Mouse (Mus musculus) gonadal fat pad, adult 2 months (tissue): Measurements from ENCODE around the gene Mxra8. TPM values are rescaled to one million over a fixed set of nuclear protein-coding genes. Genes with fewer than 3 reads are reported as not detected.
A peak's percentile ranks its signal among the peaks of the same experiment; 100 is the strongest.

Experiments used
- DNase-seq: peaks from one replicate; pipeline ENCODE4 v3.0.0-alpha.2; 2012; ENCODE audit warnings: low read depth
- polyA plus RNA-seq: library from polyadenylated mRNA; depleted of rRNA; stranded (reverse); fragments of >200 nt; gene quantifications from 2 replicates; pipeline ENCODE4 v1.2.3, GENCODE M21; 2012; rRNA removed

Mxra8 gene
- 156 and 190 TPM in 2 replicates for polyA plus RNA-seq

DNA sequence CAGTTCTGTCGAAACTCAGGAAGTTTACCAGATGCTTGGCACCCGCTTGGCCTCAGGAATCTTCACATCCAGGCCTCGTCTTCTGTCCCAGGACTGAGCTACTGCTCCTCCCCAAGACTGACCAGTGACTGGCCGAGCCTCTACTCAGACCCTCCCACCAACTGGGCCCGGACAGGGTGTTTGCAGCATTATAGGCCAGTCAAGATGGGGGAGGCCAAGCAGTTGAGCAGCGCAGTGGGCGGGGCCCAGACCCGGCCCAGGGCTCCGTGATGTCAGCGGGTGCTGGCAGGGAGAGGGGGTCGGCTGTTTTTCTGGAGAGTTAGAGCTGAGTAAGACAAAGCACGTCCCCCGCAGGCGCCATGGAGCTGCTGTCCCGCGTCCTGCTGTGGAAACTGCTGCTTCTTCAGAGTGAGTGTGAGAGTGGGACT lies at the start of gene Mxra8:
Gene Mxra8 (plus strand): TSS at position 198 of the 428 bp plus-strand sequence.
- DNase-seq: no peak

DNA sequence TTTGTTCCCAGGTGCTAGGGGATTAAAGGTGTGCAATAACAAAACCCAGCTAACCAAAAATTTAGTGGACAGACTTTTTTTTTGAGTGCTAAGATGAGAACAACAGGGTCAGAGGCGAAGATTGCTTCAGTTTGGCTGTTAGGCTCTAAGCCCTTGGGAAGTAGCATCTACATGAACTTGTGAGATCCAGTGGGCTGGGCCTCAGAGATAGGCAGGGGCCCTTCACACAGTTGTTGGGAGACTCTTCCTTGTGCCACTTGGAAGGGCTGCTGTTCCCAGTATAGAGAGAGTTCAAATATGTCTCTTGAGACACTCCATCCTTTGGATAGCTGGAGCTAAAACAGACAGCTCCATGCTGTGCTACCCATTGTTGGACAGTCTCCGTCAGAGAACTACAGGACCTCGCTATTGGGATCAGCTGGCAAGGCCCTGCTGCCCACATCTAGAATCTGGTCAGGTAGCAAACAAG lies 49.4 kb upstream of the Mxra8 start, which contains the start of gene Ankrd65:
Gene Ankrd65 (plus strand): TSS at position 419 of the 469 bp plus-strand sequence.
- no peak for DNase-seq

DNA sequence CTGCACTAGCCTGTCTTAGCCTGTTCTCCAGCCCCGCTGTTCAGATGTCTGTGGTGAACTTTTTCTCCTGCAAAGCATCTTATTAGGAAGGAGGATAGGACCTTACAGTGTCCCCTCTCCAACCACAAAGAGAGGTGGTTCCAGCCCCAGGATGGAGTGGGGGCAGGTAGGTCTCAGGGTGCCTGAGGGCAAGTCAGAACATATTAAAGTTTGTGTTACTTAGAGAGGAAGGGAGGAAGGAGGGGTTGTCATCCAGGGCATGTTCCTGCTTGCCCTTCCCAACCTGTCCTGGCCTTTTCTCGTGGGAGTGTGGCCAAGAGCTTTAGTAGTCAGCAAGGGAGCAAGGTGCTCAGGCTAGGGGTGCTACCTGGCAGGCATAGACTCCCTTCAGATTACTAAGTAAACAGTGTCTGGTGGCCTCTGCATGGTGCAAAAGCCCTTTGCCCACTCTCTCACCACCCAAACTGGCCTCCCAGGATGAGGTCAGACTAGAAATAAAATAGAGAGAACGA lies 48.8 kb upstream of the Mxra8 start:
- DNase-seq: peak; percentile 66

DNA sequence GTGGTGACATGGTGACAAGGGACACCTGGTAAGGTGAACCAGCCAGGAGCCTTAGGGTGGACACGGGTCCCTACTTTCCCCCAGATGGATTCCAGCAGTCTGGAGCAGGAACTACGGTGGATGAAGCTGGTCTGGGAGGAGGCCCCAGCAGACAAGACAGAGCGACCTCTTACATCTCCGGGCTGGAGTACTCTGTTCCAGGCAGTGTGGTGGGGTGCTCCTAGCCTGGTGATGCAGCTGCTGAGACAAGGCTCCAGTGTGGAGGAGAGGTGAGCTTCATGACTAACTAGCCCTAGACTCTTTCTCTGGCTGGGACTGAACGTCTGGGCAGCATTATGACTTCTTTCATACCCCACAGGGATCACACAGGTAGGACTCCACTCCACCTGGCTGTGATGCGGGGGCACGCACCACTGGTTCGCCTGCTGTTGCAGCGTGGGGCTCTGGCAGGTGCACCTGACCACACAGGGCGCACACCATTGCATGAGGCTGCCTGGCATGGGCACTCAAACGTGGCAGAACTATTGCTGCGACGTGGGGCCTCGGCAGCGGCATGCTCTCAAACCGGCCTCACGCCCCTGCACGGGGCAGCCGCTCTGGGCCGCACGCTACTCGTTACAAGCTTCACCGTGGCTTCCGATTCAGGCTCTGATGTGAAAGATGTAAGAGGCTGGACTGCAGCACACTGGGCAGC lies 48.1 kb upstream of the Mxra8 start:
- no peak for DNase-seq

DNA sequence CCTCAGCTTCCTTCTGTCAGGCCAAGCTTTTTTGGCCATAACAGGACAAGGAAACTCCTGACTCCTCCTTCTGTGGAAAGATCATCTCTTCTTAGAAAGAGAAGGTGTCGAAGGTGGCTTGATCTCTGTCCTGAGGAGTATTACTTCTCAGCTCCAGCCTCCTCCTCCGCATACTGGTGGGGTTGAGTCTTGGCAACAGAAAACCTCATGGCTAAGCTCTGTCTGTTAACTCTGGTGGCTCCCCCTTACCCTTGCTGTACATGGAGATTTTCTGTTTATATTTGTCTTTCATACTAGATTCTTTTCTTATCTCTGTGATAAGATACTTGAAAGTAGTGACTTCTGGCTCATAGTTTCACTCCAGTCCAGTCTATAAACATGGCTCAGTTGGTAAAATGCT lies 45.8 kb upstream of the Mxra8 start:
- no peak for DNase-seq

DNA sequence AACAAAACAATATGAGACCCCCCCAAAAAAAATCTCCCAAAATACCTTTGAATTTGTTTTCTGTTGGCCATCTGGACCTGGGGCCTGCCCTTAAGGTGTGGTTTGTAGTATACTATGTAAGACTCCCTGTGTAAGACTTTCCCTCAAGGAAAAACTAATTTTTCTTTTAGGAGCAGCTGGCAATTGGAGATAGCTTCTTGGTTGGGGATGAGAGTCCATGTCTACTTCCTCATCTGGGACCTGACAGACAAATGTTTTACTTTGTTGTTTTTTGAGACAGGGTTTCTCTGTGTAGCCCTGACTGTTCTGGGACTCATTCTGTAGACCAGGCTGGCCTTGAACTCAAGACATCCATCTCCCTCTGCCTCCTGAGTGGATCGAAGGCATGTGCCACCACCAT lies 37.4 kb upstream of the Mxra8 start:
- no peak for DNase-seq

DNA sequence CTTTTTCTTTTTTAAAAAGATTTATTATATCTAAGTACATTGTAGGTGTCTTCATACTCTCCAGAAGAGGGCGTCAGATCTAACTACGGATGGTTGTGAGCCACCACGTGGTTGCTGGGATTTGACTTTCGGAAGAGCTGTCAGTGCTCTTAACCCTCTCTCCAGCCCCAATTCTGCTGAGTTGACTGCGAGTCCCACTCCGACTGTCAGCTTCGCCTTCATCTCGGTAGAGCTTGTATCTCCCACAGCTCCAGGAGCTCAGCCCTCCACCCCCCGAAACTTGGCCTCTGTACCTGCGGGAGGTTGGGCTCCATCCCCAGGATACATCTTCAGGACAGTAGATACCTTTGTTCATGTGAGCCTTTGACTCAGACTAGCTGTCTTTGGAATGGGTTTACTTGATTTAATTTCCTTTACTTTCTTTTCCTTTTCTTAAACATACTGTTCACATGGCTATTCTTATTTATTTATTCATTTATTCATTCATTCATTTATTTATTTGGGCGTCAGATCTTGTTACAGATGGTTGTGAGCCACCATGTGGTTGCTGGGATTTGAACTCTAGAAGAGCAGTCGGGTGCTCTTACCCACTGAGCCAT lies 36.6 kb upstream of the Mxra8 start, which contains the start of gene Mrpl20:
Gene Mrpl20 (plus strand): TSS at position 138 of the 599 bp plus-strand sequence.
- DNase-seq: no peak

DNA sequence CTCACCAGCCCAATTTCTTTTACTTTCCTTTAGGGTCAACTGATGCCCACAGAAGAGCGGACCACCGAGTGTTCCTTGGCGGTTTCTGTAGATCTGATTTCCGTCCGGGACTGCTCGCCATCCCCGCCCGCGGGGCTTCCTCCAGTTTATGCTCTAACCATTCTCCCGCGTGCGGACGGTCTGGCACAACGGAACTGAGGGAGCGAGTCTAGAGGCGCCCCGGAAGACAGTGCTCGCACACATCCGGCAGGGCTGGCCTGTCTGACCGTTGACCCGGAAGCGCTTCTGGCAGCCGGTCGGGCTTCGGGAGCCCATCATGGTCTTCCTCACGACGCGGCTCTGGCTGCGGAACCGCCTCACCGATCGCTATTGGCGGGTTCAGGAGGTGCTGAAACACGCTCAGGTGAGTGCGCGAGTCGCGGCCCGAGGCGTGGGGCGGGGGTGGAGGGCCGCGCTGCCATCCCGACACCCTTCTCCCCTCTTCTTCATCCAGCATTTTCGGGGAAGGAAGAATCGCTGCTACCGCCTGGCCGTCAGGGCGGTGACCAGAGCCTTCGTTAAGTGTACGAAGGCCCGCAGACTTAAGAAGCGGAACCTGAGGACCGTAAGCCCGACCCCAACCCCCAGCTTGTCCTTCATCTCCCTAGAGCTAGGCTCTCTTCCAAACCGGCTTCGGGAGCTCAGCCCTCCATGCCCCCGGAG lies 36.0 kb upstream of the Mxra8 start:
- DNase-seq: no peak

DNA sequence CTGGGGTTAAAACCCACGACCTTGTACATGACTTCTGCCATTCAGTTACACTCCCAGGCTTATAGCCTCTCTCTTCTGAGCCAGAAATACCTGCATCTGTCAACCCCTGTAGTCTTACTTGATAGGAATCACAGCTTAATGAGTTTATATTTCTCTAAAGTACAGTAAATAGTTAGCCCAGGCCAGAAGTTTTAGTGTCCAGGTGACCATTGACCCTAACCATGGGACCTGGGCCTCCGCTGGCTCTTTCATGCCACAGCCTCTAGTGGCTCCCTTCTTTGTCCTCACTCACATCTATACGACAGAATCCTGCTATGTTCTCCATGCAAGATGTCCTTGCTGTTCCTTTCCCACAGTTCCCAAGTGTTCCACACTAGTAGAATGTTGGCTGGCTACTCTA lies 31.6 kb upstream of the Mxra8 start:
- DNase-seq: no peak

DNA sequence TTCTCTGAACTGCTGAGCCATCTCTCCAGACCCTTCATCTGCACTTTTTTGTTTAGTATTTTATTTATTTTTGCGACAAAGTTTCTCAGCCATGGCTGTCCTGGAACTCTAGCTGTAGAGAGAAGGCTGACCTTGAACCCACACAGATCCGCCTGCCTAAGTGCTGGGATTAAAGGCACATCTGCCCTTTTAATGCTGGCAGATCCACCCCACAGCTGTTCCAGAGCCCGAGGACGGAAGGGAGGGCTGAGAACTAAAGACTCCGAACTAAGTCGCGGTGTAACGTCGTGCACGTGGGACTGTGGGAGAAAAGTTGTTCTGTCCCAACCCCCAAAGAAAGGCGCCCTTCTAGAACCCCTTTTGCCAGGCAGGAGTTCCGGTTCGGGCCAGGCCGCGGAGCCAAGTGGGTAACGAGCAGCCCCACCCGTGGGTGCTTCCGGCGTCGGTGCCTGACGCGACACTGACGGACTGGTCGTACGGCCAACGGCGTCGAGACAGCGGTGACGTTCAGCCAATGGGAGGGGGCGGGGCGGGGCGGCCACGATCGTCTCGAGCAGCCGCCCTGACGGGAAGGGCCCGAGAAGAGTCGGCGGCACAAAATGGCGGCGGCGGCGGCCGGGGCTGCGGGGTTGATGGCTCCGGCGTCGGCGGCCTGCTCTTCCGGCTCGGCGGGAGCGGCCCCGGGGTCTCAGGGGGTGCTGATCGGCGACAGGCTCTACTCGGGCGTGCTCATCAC lies 27.4 kb upstream of the Mxra8 start, which contains the start of gene Ccnl2:
Gene Ccnl2 (plus strand): TSS at position 561 of the 736 bp plus-strand sequence.
- peak; percentile 49 for DNase-seq

DNA sequence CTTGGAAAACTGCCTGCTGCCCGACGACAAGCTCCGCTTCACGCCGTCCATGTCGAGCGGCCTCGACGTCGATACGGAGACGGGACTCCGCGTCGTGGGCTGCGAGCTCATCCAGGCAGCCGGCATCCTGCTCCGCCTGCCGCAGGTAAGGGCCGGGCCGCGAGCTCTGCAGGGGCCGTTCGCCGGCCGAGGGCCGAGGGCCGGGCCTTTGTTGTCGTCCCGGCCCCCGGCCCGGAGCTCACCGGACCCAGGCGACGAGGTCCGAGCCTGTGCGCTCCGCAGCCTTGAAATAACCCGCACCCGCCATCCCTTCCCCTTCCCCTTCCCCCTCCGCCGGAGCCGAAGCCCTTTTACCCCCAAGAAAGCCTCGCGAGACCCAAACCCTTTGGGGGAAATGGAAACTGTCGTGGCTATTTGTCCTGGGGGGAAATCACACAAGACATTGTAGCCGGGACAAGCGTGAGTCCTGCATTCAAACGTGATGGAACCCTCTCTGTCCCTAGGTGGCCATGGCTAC lies 26.8 kb upstream of the Mxra8 start:
- DNase-seq: no peak

DNA sequence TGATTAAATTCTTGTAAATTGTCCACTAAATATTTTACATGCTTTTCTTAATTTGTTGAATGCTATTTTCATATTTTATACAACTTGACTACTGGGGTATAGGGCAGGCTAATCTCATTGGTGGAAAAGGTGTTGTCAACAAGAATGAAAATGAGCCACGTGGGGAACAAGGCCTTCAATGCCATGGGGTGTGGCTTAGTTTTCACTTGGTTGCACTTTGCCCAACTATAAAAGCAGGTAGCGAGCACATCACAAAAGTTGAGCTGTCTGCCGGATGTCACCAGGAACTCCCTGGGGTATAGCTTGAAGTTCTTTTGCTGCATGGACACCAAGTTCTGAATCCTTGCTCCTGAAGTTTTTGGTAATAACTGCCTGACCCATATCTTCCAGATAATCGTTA lies 21.9 kb upstream of the Mxra8 start:
- no peak for DNase-seq

DNA sequence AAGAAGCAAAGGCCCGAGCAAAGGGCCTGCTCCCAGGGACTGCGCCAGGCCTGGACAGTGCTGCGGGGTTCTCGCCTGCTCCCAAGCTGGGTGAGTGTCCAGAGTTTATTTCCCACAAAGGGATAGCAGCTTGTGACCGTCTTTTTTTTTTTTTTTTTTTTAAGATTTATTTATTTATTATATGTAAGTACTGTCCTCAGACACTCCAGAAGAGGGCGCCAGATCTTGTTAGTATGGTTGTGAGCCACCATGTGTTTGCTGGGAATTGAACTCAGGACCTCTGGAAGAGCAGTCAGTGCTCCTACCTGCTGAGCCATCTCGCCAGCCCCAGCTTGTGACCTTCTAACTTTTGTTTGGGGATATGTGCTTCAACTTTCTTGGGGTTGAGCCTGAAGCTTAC lies 18.5 kb upstream of the Mxra8 start:
- no peak for DNase-seq

DNA sequence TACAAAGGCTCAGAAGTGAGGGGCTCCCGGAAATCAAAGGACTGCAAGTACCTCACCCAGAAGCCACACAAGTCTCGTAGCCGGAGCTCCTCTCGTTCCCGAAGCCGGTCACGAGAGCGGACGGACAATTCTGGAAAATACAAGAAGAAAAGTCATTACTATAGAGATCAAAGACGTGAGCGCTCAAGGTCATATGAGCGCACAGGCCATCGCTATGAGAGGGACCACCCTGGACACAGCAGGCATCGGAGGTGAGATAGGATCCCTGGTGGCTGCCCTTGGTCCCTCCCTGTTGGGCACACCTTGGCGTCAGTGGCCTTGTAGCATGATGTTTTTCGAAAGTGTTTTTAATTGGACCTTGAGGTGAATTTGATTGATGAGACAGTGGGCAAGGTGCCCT lies 16.0 kb upstream of the Mxra8 start:
- DNase-seq: no peak

DNA sequence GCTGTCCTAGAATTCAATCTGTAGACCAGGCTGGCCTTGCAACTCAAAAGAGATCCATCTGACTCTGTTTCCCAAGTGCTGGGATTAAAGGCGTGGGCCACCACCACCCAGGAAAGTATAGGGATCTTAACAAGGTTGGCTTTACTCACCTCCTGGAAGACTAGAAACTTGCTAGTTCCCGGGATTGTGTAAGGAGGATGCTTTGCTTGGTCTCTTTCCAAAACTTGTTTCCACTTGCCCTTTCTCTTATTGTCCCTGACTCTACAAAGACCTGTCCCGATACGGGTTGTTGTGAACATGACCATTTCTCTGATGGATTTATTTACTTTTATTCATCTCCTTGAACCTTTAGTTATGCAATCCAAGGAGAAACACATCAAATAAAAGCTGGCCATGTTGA lies 9.6 kb upstream of the Mxra8 start:
- DNase-seq: peak; percentile 97

DNA sequence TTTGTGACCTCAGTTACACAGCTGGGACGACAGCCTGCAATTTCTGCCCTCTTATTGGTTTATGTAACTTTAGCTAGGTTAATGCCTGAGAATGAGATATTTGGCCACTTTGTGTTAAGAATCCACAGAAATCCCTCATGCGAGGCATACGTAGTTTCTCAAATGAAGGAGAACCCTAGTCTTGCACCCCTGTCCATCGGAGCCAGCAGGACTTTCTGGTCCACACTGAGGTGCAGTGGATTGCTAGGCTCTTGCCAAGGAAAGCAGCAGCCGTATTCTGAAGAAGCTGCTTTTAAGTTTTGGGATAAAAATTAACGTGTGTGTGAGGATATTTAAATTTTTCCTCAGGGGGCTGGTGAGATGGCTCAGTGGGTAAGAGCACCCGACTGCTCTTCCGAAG lies 8.9 kb upstream of the Mxra8 start:
- no peak for DNase-seq

DNA sequence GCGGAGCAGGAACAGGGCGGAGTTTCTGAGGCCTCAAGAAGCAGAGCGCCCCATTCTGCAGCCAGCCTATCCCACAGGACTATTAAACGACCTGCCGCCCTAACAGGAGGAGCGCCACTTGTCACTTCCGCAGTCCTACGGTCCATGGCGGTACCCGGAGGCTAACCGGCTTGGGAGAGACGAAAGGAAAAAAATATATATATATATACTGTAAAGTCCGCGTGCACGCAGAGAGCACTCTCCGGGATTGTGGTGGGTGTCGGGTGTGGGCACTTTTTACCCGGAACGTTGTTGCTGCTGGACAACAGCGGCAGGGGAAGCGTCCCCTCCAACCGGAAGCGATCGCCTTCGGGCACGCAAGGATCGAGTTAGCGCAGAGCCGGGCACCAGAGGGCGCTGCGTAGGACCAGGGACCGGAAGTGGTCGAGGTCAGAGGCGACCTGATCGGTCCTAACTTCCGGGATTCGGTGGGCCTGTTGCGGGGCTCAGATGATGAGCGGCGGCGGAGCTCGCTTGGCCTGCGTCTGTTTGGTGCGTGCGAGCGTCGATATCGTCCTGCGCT lies 8.2 kb upstream of the Mxra8 start, which contains the start of gene Aurkaip1:
Gene Aurkaip1 (plus strand): TSS at position 68 of the 562 bp plus-strand sequence.
- DNase-seq: peak; percentile 44

DNA sequence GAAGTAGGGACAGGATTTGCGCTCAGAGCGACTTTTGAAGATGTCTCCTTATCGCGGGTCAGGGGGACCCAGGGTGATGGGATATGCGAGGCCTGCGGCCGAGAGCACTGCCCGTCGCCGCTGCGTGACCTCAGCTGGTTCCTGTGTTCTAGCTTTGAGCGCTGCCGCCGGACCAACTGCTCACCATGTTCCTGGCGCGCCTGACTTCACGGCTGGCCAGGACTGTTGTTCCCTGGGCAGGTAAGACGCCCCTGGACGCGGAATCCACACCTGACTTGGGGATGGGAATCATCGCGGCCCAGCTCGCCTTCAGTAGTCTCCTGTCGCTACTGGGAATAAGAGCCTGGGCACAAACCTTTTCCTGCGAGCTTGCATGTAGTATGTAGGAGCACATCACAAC lies 7.6 kb upstream of the Mxra8 start:
- no peak for DNase-seq

DNA sequence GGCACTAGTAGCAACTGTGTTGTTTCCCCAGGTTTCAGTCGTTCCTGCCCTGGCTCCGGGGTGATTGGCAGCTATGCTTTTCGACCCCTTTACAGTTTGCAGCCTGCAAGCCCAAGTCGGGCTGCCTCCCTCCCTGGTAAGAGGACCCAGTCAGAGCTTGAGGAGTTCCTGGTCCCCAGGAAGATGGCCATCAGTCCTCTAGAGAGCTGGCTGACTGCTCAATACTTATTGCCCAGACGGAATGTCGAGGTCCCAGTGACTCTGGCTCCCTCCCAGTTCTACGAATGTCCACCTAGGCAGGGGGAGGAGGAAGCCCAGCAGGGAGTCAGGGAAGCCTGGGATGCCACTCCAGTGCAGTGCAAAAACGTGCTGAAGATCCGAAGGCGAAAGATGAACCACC lies 7.2 kb upstream of the Mxra8 start:
- no peak for DNase-seq

DNA sequence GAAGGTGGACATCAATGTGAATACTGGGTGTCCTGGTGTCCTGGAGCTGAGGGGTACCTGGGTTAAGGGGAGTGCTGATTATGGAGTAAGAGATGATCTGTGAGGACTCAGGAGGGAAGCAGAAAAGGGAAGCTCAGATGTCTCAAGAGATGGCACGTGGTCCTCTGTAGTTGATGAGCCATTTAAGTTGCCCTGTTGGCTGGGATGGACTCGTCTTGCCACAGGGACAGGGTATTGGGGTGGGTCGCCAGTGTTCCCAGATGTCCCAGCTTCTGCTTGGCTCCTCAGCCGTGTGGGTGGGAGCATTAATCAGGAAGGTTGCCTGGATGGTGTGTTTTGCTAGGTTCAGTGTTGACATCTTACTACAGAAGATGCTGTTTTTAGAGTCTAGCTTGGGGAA lies 6.2 kb upstream of the Mxra8 start:
- DNase-seq: no peak

DNA sequence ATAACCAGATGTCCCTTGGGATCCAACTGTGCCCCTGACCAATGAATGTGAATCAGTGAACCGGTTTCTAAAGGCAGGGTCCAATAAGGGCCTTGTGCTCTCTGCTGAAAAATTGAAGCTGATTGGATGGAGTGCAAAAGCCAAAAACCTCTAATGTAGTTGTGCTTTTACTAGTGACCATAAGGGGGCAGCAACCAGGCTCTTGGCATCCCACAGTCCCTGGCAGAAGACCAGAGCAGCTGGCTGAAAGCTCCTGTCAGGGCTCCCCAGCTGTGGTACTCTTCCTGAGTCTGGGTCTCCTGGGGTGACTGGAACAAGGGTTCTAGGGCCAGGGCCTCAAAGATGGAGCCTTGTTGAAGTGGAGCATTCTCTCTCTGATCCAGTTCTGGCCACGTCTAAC lies 5.6 kb upstream of the Mxra8 start:
- no peak for DNase-seq
